Mouse (Mus musculus): ENCODE data around the gene Fam227a.

DNA sequence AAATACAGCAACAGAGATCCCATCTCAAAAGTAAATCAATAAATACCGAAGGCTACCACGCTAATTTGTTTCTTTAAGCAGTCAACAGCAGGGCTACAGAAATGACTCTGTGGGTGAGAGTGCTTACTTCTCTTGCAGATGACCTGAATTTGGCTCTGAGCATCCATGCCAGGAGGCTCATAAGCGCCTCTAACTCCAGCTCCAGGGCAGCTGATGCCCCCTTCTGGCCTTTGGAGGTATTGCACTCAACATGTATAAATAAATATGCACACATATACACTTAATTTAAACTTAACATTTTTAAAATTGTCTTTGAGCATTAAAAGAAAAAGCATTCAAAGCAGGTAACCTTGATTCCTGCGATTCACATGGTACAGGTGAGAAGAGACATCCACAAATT lies 7.3 kb downstream of the Fam227a start:
- no peak for TF ChIP-seq USF1 (IDR thresholded peaks at IDR 0.05; ENCODE audit: low read depth)
- TF ChIP-seq MAX (IDR thresholded peaks at IDR 0.05; ENCODE audit: low read depth): no peak
- no peak for TF ChIP-seq MYOD1 (IDR thresholded peaks at IDR 0.05; ENCODE audit: control insufficient read depth in 1 of 3, insufficient read length in 2 of 3, low read depth in 2 of 3)
- no peak for TF ChIP-seq MYOG (IDR thresholded peaks at IDR 0.05; ENCODE audit: control insufficient read depth in 1 of 3, insufficient read depth in 1 of 3, insufficient read length in 2 of 3, low read depth in 2 of 3)
- TF ChIP-seq POLR2AphosphoS2 (IDR thresholded peaks at IDR 0.05; ENCODE audit: insufficient read length, low read depth): no peak
- TF ChIP-seq POLR2A (IDR thresholded peaks at IDR 0.05; ENCODE audit: insufficient read length, low read depth): no peak
- TF ChIP-seq CEBPB (IDR thresholded peaks at IDR 0.05; ENCODE audit: insufficient read depth, poor library complexity, severe bottlenecking): no peak
- no peak for TF ChIP-seq REST (IDR thresholded peaks at IDR 0.05; ENCODE audit: insufficient read depth, insufficient read length)
- TF ChIP-seq TCF12 (IDR thresholded peaks at IDR 0.05; ENCODE audit: insufficient read depth, poor library complexity, severe bottlenecking): no peak
- no peak for TF ChIP-seq E2F4 (IDR thresholded peaks at IDR 0.05; ENCODE audit: insufficient read depth)
- no peak for TF ChIP-seq SRF (IDR thresholded peaks at IDR 0.05; ENCODE audit: control insufficient read depth, insufficient read length, low read depth)
- no peak for TF ChIP-seq TCF3 (IDR thresholded peaks at IDR 0.05; ENCODE audit: insufficient read length, low read depth)
